Mouse (Mus musculus) liver, embryonic 13.5 days (tissue): ENCODE measurements around the gene Ubqln4. TPM values are rescaled to one million over a fixed set of nuclear protein-coding genes. Genes with fewer than 3 reads are reported as not detected.

Source experiments
- ATAC-seq: fragments of 200-750 bp; cut with Nextera tagmentation; 2 replicates; pipeline ENCODE4 v1.8.0; 2017; ENCODE audit warnings: low read depth, mild to moderate bottlenecking, moderate number of reproducible peaks, moderate library complexity
- DNase-seq: peaks from one replicate; pipeline ENCODE4 v3.0.0; 2022
- H3K27ac ChIP-seq: fragments of 300-500 bp; sonication (generic); 2 replicates; pipeline ENCODE4 v1.5.1; 2015; ENCODE audit warnings: moderate library complexity, mild to moderate bottlenecking, inconsistent platforms
- H3K27me3 ChIP-seq: fragments of 300-500 bp; sonication (generic); 2 replicates; pipeline ENCODE4 v1.6.1; 2015; ENCODE audit warnings: mild to moderate bottlenecking, inconsistent platforms
- H3K36me3 ChIP-seq: fragments of 300-500 bp; sonication (generic); 2 replicates; pipeline ENCODE4 v1.6.1; 2015; ENCODE audit warnings: mild to moderate bottlenecking, inconsistent platforms
- H3K4me1 ChIP-seq: fragments of 300-500 bp; sonication (generic); replicated peaks from 2 replicates; pipeline ENCODE4 v1.6.1; 2015; ENCODE audit warnings: inconsistent platforms
- H3K4me2 ChIP-seq: fragments of 300-500 bp; sonication (generic); 2 replicates; pipeline ENCODE4 v1.6.1; 2015; ENCODE audit warnings: inconsistent platforms, mild to moderate bottlenecking, moderate library complexity
- H3K4me3 ChIP-seq: fragments of 300-500 bp; sonication (generic); replicated peaks from 2 replicates; pipeline ENCODE4 v1.5.1; 2015; ENCODE audit warnings: mild to moderate bottlenecking, inconsistent platforms
- H3K9ac ChIP-seq: fragments of 300-500 bp; sonication (generic); 2 replicates; pipeline ENCODE4 v1.6.1; 2015; ENCODE audit warnings: mild to moderate bottlenecking, inconsistent platforms
- H3K9me3 ChIP-seq: fragments of 300-500 bp; sonication (generic); replicated peaks from 2 replicates; pipeline ENCODE4 v1.6.1; 2016; ENCODE audit warnings: inconsistent platforms
- WGBS: fragments of 180-500 bp; shearing (Covaris S2); methylation state at CpG from one replicate; pipeline ENCODE4 v1.1.7; 2015; ENCODE audit not compliant: insufficient replicate concordance; 5-methylcytosine and 5-hydroxymethylcytosine counted together
- polyA plus RNA-seq: library from polyadenylated mRNA; unstranded; fragments of >200 nt; fragmentation: Nextera tagmentation; extraction: Ambion mirVana; gene quantifications from 2 replicates; pipeline ENCODE4 v1.2.1, GENCODE M21; 2015

Gene Ubqln4
- polyA plus RNA-seq, 1 experiment from 2014 or later = 20.7 TPM

DNA sequence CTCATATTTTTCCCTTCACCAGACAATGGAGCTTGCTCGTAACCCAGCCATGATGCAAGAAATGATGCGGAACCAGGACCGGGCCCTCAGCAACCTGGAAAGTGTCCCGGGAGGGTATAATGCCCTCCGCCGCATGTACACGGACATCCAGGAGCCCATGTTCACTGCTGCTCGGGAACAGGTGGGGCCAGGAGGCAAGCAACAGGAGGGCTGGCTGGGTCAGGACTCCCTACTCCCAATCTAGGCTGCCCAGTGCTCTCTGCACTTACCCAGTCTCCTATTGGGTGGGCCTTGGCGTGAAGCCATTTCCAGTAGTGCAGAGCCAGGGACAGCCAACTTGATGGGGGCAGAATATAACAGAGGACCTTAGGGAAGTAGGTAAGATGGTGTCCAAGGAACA, 6.0 kb downstream of the Ubqln4 start:
- DNase-seq (no peak), ATAC-seq (no peak)
- Histone ChIP-seq H3K9me3 (no peaks in the 10 kb centered on the region), H3K9ac (no peak overlapping the region), H3K4me2 (no peak overlapping the region), H3K4me3 (no peak overlapping the region), H3K27ac (no peak overlapping the region), H3K4me1 (peaks cover 13% of the 10 kb centered on the region), H3K27me3 (no peaks in the 10 kb centered on the region), H3K36me3 (peaks cover 94% of the 10 kb centered on the region)
- WGBS = 90% methylated on average over 9 of the region's 9 CpGs

GRCm38 (mm10) chr3:88561989-88562388, 8.4 kb downstream of the Ubqln4 start:
- H3K4me3 ChIP-seq = no peak overlapping the region
- DNase-seq = no peak
- H3K9me3 ChIP-seq = no peaks in the 10 kb centered on the region
- WGBS = 63% methylated on average over 4 of the region's 4 CpGs
- H3K4me2 ChIP-seq = no peak overlapping the region
- ATAC-seq = 0 out of 2 replicates have a peak, but pooled peaks have one; percentile 9
- H3K9ac ChIP-seq = no peak overlapping the region
- H3K4me1 ChIP-seq = peaks cover 8% of the 10 kb centered on the region
- H3K27ac ChIP-seq = no peak overlapping the region
- no peaks in the 10 kb centered on the region for H3K27me3 ChIP-seq
- peaks cover 99% of the 10 kb centered on the region for H3K36me3 ChIP-seq

DNA sequence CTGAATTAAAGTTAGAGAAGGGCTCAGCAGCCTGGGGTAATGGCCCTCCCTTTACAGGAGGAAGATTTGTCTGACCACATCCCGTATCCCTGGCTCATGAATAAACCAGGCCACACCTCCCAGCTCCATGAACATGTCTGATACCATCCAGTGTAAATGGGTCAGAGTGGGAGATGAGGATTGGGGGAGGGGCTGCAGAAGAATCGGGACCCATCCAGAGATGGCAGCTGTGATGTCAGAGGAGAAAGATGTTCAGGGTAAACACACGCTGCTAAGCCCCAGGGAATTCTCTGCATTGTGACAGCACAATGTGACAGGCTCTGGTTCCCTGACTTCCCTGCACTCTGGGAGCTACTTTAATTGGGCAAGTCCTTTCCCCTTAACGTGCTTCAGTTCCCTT, 9.9 kb downstream of the Ubqln4 start:
- ATAC-seq = no peak
- H3K36me3 ChIP-seq = peaks cover 99% of the 10 kb centered on the region
- no peak overlapping the region for H3K4me3 ChIP-seq
- WGBS = 82% methylated on average over 4 of the region's 4 CpGs
- H3K27me3 ChIP-seq = no peaks in the 10 kb centered on the region
- no peaks in the 10 kb centered on the region for H3K9me3 ChIP-seq
- H3K4me1 ChIP-seq = peaks cover 19% of the 10 kb centered on the region
- no peak for DNase-seq
- no peak overlapping the region for H3K27ac ChIP-seq
- no peak overlapping the region for H3K4me2 ChIP-seq
- no peak overlapping the region for H3K9ac ChIP-seq

GRCm38 (mm10) chr3:88563966-88564365, 10.4 kb downstream of the Ubqln4 start:
- Histone ChIP-seq H3K36me3 (peaks cover 99% of the 10 kb centered on the region), H3K4me2 (no peak overlapping the region), H3K27me3 (no peaks in the 10 kb centered on the region), H3K9me3 (no peaks in the 10 kb centered on the region), H3K4me1 (peaks cover 23% of the 10 kb centered on the region), H3K4me3 (no peak overlapping the region), H3K27ac (no peak overlapping the region), H3K9ac (no peak overlapping the region)
- DNase-seq = no peak
- WGBS = 83% methylated on average over 7 of the region's 7 CpGs
- ATAC-seq = no peak

DNA sequence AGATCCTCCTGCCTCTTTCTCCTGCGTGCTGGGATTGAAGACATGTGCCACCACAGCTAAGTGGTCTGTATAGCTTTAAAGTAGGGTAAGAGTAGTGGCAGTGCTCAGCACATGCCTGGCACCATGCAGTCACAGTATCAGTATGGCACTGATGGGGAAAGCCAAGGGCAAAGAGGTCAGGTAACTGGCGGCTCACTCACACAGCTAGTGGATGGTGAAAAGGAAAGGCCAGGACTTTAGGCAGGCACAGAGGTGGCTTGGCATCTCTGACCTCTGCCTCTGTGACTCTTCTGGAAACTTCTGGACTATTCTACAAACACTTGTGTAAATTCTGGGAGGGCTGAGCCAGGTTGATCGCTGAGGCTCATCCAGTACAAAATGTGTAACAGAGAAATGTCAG, 12.6 kb downstream of the Ubqln4 start:
- WGBS = 90% methylated on average over 3 of the region's 3 CpGs
- Histone ChIP-seq H3K36me3 (peaks cover 92% of the 10 kb centered on the region), H3K4me3 (no peak overlapping the region), H3K4me1 (peaks cover 23% of the 10 kb centered on the region), H3K9me3 (no peaks in the 10 kb centered on the region), H3K9ac (no peak overlapping the region), H3K4me2 (no peak overlapping the region), H3K27ac (peak overlapping the region; percentile 22), H3K27me3 (no peaks in the 10 kb centered on the region)
- ATAC-seq = no peak
- DNase-seq = no peak

- 82% methylated on average over 4 of the region's 4 CpGs for WGBS
- Histone ChIP-seq H3K9me3 (no peaks in the 10 kb centered on the region), H3K4me1 (peaks cover 23% of the 10 kb centered on the region), H3K9ac (no peak overlapping the region), H3K36me3 (peaks cover 87% of the 10 kb centered on the region), H3K4me2 (no peak overlapping the region), H3K27me3 (no peaks in the 10 kb centered on the region), H3K27ac (peak overlapping the region; percentile 22), H3K4me3 (no peak overlapping the region)
- DNase-seq (no peak), ATAC-seq (no peak)
Observed at GRCm38 (mm10) chr3:88566536-88567061, 13.0 kb downstream of the Ubqln4 start.

DNA sequence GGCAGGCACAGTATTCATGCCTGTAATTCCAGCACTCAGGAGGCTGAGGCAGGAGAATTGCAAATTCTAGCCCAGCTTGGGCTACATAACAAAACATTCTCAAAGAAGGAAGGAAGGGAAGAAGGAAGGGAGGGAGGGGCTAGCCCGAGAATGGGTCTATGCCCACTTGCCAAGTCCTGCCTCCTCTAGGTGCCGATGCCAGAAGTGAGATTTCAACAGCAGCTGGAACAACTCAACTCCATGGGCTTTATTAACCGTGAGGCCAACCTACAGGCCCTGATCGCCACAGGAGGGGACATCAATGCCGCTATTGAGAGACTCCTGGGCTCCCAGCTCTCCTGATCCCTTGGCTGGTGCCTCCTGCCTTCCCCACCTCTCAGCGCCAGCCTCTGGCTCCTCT, 14.3 kb downstream of the Ubqln4 start:
- WGBS = 76% methylated on average over 6 of the region's 6 CpGs
- no peak for DNase-seq
- peak overlapping the region; percentile 71 for H3K27ac ChIP-seq
- H3K9me3 ChIP-seq = no peaks in the 10 kb centered on the region
- no peaks in the 10 kb centered on the region for H3K27me3 ChIP-seq
- peaks cover 74% of the 10 kb centered on the region for H3K36me3 ChIP-seq
- no peak overlapping the region for H3K4me2 ChIP-seq
- H3K4me3 ChIP-seq = no peak overlapping the region
- H3K9ac ChIP-seq = no peak overlapping the region
- no peak for ATAC-seq
- peaks cover 23% of the 10 kb centered on the region for H3K4me1 ChIP-seq

DNA sequence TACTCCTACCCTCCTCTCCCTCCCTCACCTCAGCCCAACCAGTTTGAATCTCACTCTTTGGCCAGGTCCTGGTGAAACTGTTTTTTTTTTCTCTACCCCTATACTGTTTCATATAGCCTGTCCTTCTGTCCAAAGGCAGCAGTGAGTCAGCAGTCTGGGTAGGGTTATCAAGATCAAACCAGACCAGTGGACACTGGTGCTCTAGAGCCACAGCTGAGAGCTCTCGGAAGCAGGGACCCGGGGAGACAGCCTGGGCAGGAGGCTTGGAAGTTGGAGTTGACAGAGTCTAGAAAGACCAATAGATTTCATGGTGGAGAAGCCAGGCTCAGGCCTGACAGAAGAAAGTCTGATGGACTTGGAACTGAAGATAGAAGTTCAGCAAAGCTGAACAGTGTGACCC, 15.1 kb downstream of the Ubqln4 start:
- WGBS = 82% methylated on average over 2 of the region's 2 CpGs
- peaks cover 23% of the 10 kb centered on the region for H3K4me1 ChIP-seq
- H3K4me3 ChIP-seq = no peak overlapping the region
- H3K9me3 ChIP-seq = no peaks in the 10 kb centered on the region
- no peak for DNase-seq
- ATAC-seq = peak; percentile 32
- no peak overlapping the region for H3K4me2 ChIP-seq
- no peak overlapping the region for H3K9ac ChIP-seq
- H3K27me3 ChIP-seq = no peaks in the 10 kb centered on the region
- peaks cover 67% of the 10 kb centered on the region for H3K36me3 ChIP-seq
- peak overlapping the region; percentile 71 for H3K27ac ChIP-seq

DNA sequence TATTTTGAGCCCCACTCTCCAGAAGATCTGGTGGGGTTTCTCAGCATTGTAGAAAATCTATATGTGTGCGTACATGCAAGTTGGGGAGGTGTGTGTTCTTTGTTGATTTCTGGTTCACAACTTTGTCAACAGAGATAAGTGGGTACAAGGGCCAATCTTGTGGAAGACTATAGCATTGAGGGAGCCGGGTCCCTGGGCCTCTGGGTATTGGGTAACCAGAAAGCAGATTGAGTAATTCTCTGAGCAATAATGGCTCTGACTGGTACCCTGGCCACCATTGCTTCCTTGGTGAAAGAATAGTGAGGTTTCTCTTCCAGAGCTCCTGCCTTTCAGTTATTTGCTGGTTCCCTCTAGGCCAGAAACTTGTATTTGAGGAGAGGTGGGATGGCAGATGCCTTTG, 15.5 kb downstream of the Ubqln4 start:
- H3K4me2 ChIP-seq = no peak overlapping the region
- DNase-seq (no peak), ATAC-seq (peak; percentile 66)
- 80% methylated on average over 2 of the region's 2 CpGs for WGBS
- peaks cover 62% of the 10 kb centered on the region for H3K36me3 ChIP-seq
- H3K27me3 ChIP-seq = no peaks in the 10 kb centered on the region
- peaks cover 23% of the 10 kb centered on the region for H3K4me1 ChIP-seq
- H3K27ac ChIP-seq = peak overlapping the region; percentile 71
- no peak overlapping the region for H3K9ac ChIP-seq
- H3K9me3 ChIP-seq = no peaks in the 10 kb centered on the region
- H3K4me3 ChIP-seq = no peak overlapping the region

DNA sequence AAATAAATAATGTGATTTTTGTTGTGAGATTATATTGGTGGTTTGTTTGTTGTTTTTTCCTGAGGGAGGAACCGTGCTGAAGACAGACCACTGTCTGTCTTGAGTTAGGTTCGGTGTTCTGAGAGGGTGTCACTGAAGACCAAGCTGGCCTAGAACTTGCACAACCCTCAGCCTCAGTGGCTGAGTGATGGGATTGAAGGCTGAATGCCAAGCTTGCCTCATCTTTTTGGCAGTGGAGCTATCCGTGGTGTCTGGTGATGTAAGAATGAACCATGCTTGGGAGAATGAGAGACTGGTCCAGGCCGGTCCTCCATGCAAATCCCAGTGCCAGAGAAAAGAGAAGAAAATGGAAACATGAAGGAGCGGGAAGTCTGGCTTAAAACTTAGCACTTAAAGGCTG, 16.1 kb downstream of the Ubqln4 start:
- H3K4me3 ChIP-seq = no peak overlapping the region
- H3K4me2 ChIP-seq = no peak overlapping the region
- WGBS = 79% methylated on average over 5 of the region's 5 CpGs
- H3K36me3 ChIP-seq = peaks cover 56% of the 10 kb centered on the region
- peaks cover 23% of the 10 kb centered on the region for H3K4me1 ChIP-seq
- peak overlapping the region; percentile 53 for H3K27ac ChIP-seq
- ATAC-seq (no peak), DNase-seq (no peak)
- H3K9ac ChIP-seq = no peak overlapping the region
- no peaks in the 10 kb centered on the region for H3K27me3 ChIP-seq
- no peaks in the 10 kb centered on the region for H3K9me3 ChIP-seq

DNA sequence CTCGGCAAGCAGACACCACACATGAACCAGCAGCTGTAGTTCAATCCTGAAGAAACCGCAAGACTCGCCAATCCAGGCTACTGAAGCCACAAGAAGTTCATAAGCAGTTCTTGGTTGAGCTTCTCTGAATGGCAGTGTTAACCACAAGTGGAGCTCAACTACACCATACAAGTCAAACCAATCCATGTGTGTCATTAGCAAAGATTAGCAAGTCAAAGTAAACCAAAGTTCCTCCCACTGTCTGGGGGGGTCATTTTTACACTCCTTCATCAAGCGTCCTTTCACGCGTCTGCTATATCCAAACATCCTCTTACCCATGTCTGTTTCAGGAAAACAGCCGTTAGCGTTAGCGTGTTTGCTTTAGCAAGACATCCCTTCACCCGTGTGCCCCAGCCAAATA, 16.8 kb downstream of the Ubqln4 start:
- Histone ChIP-seq H3K27me3 (no peaks in the 10 kb centered on the region), H3K4me2 (no peak overlapping the region), H3K36me3 (peaks cover 49% of the 10 kb centered on the region), H3K9ac (no peak overlapping the region), H3K4me3 (no peak overlapping the region), H3K4me1 (peaks cover 23% of the 10 kb centered on the region), H3K27ac (no peak overlapping the region), H3K9me3 (no peaks in the 10 kb centered on the region)
- DNase-seq (no peak), ATAC-seq (no peak)
- WGBS = 88% methylated on average over 10 of the region's 10 CpGs

DNA sequence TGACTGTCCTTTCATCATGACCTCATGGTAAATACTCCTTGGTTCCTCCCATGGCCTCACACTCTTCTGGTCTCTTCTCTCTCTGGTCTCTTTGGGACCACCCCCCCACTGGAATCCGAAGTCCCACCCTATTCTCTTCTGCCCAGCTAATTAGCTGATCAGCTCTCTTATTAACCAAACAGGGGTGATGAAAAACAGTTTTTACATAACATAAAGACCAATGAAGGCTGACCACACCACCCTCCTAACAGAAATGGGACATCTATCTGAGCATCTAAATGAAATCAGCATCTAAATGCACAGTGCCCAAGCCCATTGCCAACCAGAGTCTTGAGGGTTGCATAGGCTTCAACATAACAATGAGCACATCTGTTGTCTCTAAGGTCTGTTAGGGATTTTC, 18.3 kb downstream of the Ubqln4 start:
- H3K4me3 ChIP-seq = no peak overlapping the region
- 80% methylated on average over 1 of the region's 1 CpGs for WGBS

More for the DNA sequence above, 18.3 kb downstream of the Ubqln4 start:
- H3K9me3 ChIP-seq = no peaks in the 10 kb centered on the region
- no peak for ATAC-seq
- no peak overlapping the region for H3K27ac ChIP-seq
- H3K4me1 ChIP-seq = peaks cover 15% of the 10 kb centered on the region
- no peak for DNase-seq
- peaks cover 34% of the 10 kb centered on the region for H3K36me3 ChIP-seq
- no peak overlapping the region for H3K9ac ChIP-seq
- no peak overlapping the region for H3K4me2 ChIP-seq
- H3K27me3 ChIP-seq = no peaks in the 10 kb centered on the region
